Mouse (Mus musculus) embryonic facial prominence, embryonic 11.5 days (tissue): ENCODE measurements around the gene Pgm1. TPM values are rescaled to one million over a fixed set of nuclear protein-coding genes. Genes with fewer than 3 reads are reported as not detected.

ENCODE experiments used
- ATAC-seq: fragments of 200-750 bp; cut with Nextera tagmentation; replicated peaks from 2 replicates; pipeline ENCODE4 v1.8.0; 2017; ENCODE audit warnings: low read depth; ENCODE audit not compliant: insufficient number of reproducible peaks, low FRiP score, low TSS enrichment
- DNase-seq: peaks from one replicate; pipeline ENCODE4 v3.0.0-alpha.2; 2015; ENCODE audit warnings: low spot score
- H3K27ac ChIP-seq: fragments of 300-500 bp; sonication (generic); replicated peaks from 2 replicates; pipeline ENCODE4 v1.5.1; 2014; ENCODE audit warnings: mild to moderate bottlenecking, low read depth, low read length, control low read depth
- H3K27me3 ChIP-seq: fragments of 300-500 bp; sonication (generic); 2 replicates; pipeline ENCODE4 v1.6.1; 2014; ENCODE audit warnings: mild to moderate bottlenecking, low read length, moderate library complexity, mixed read lengths; ENCODE audit not compliant: control insufficient read depth, insufficient read depth
- H3K36me3 ChIP-seq: fragments of 300-500 bp; sonication (generic); replicated peaks from 2 replicates; pipeline ENCODE4 v1.6.1; 2014; ENCODE audit warnings: low read depth, mild to moderate bottlenecking, low read length, moderate library complexity, mixed read lengths; ENCODE audit not compliant: control insufficient read depth, insufficient read depth
- H3K4me1 ChIP-seq: fragments of 300-500 bp; sonication (generic); 2 replicates; pipeline ENCODE4 v1.6.1; 2014; ENCODE audit warnings: low read length, mixed read lengths; ENCODE audit not compliant: control insufficient read depth, insufficient read depth
- H3K4me2 ChIP-seq: fragments of 300-500 bp; sonication (generic); 2 replicates; pipeline ENCODE4 v1.6.1; 2014; ENCODE audit warnings: low read depth, mild to moderate bottlenecking, control low read depth, low read length, moderate library complexity
- H3K4me3 ChIP-seq: fragments of 300-500 bp; sonication (generic); 2 replicates; pipeline ENCODE4 v1.5.1; 2014; ENCODE audit warnings: low read depth, low read length, control low read depth
- H3K9ac ChIP-seq: fragments of 300-500 bp; sonication (generic); replicated peaks from 2 replicates; pipeline ENCODE4 v1.6.1; 2014; ENCODE audit warnings: mild to moderate bottlenecking, control low read depth, low read length
- H3K9me3 ChIP-seq: fragments of 300-500 bp; sonication (generic); replicated peaks from 2 replicates; pipeline ENCODE4 v1.6.1; 2016; ENCODE audit warnings: mild to moderate bottlenecking, low read length, inconsistent platforms, mixed read lengths; ENCODE audit not compliant: control insufficient read depth
- WGBS: fragments of 180-500 bp; shearing (Covaris S2); extraction: QIAGEN DNeasy Blood & Tissue Kit; methylation state at CpG from one replicate; pipeline ENCODE4 v1.1.7; 2014; 5-methylcytosine and 5-hydroxymethylcytosine counted together
- polyA plus RNA-seq: library from polyadenylated mRNA; unstranded; fragments of >200 nt; fragmentation: Nextera tagmentation; extraction: Ambion mirVana; gene quantifications from 2 replicates; pipeline ENCODE4 v1.2.1, GENCODE M21; 2014

The Pgm1 gene
- polyA plus RNA-seq, 1 experiment from 2014 or later: 58.2 TPM

- no peaks in the 10 kb centered on the region for H3K27me3 ChIP-seq
- no peak overlapping the region for H3K4me2 ChIP-seq
- no peaks in the 10 kb centered on the region for H3K36me3 ChIP-seq
- H3K4me3 ChIP-seq: no peak overlapping the region
- H3K27ac ChIP-seq: no peak overlapping the region
- H3K9ac ChIP-seq: no peak overlapping the region
- no peak for ATAC-seq
- WGBS: 62% methylated on average over 7 of the region's 7 CpGs
- H3K4me1 ChIP-seq: no peaks in the 10 kb centered on the region
- H3K9me3 ChIP-seq: no peaks in the 10 kb centered on the region
- DNase-seq: no peak
Observed at GRCm38 (mm10) chr4:100001806-100002205, 72.6 kb downstream of the Pgm1 start.

- Histone ChIP-seq H3K4me1 (no peaks in the 10 kb centered on the region), H3K4me2 (no peak overlapping the region), H3K36me3 (no peaks in the 10 kb centered on the region), H3K27ac (no peak overlapping the region), H3K9me3 (no peaks in the 10 kb centered on the region), H3K27me3 (no peaks in the 10 kb centered on the region), H3K4me3 (no peak overlapping the region), H3K9ac (no peak overlapping the region)
- ATAC-seq: no peak
- no peak for DNase-seq
- 76% methylated on average over 7 of the region's 7 CpGs for WGBS
Observed at GRCm38 (mm10) chr4:100007721-100008120, 78.5 kb downstream of the Pgm1 start.

GRCm38 (mm10) chr4:100008371-100009090 lies 79.3 kb downstream of the Pgm1 start:
- no peaks in the 10 kb centered on the region for H3K27me3 ChIP-seq
- H3K36me3 ChIP-seq: no peaks in the 10 kb centered on the region
- H3K9ac ChIP-seq: no peak overlapping the region; the same call in 1 of the 2 replicates
- H3K4me2 ChIP-seq: no peak overlapping the region
- no peak overlapping the region for H3K4me3 ChIP-seq
- no peaks in the 10 kb centered on the region for H3K9me3 ChIP-seq
- 26% methylated on average over 5 of the region's 5 CpGs for WGBS
- DNase-seq: peak; percentile 82
- ATAC-seq: 0 out of 2 replicates have a peak, but pooled peaks have one; percentile 59
- no peak overlapping the region for H3K27ac ChIP-seq
- no peaks in the 10 kb centered on the region for H3K4me1 ChIP-seq

GRCm38 (mm10) chr4:100009211-100009678 lies 80.0 kb downstream of the Pgm1 start:
- no peaks in the 10 kb centered on the region for H3K36me3 ChIP-seq
- H3K4me1 ChIP-seq: no peaks in the 10 kb centered on the region
- H3K27ac ChIP-seq: no peak overlapping the region
- whole genome bisulfite sequencing: 59% methylated on average over 8 of the region's 8 CpGs
- no peak overlapping the region for H3K4me3 ChIP-seq
- no peaks in the 10 kb centered on the region for H3K27me3 ChIP-seq
- no peak overlapping the region for H3K4me2 ChIP-seq
- DNase-seq (peak; percentile 9), ATAC-seq (no peak; the same call in 1 of the 2 replicates)
- H3K9ac ChIP-seq: no peak overlapping the region
- no peaks in the 10 kb centered on the region for H3K9me3 ChIP-seq

GRCm38 (mm10) chr4:100010916-100011315 lies 81.7 kb downstream of the Pgm1 start:
- no peaks in the 10 kb centered on the region for H3K4me1 ChIP-seq
- no peak overlapping the region for H3K4me3 ChIP-seq
- H3K27ac ChIP-seq: no peak overlapping the region
- H3K36me3 ChIP-seq: no peaks in the 10 kb centered on the region
- ATAC-seq (no peak), DNase-seq (no peak)
- H3K4me2 ChIP-seq: no peak overlapping the region
- 76% methylated on average over 3 of the region's 3 CpGs for WGBS
- no peaks in the 10 kb centered on the region for H3K9me3 ChIP-seq
- H3K27me3 ChIP-seq: no peaks in the 10 kb centered on the region
- H3K9ac ChIP-seq: no peak overlapping the region

- Histone ChIP-seq H3K4me3 (no peak overlapping the region), H3K9ac (no peak overlapping the region)
- 59% methylated on average over 3 of the region's 3 CpGs for WGBS
Observed at GRCm38 (mm10) chr4:100011563-100011962, 82.3 kb downstream of the Pgm1 start.

GRCm38 (mm10) chr4:100012361-100013035 lies 83.3 kb downstream of the Pgm1 start:
- no peak for DNase-seq
- Histone ChIP-seq H3K4me3 (no peak overlapping the region), H3K9me3 (no peaks in the 10 kb centered on the region), H3K4me1 (no peaks in the 10 kb centered on the region), H3K36me3 (no peaks in the 10 kb centered on the region), H3K27me3 (no peaks in the 10 kb centered on the region), H3K27ac (no peak overlapping the region), H3K9ac (no peak overlapping the region), H3K4me2 (no peak overlapping the region)
- no peak for ATAC-seq
- WGBS: 78% methylated on average over 8 of the region's 8 CpGs

More at GRCm38 (mm10) chr4:100011563-100011962, 82.3 kb downstream of the Pgm1 start:
- H3K27ac ChIP-seq: no peak overlapping the region
- no peak overlapping the region for H3K4me2 ChIP-seq
- DNase-seq: no peak
- H3K36me3 ChIP-seq: no peaks in the 10 kb centered on the region
- ATAC-seq: no peak
- no peaks in the 10 kb centered on the region for H3K4me1 ChIP-seq
- H3K9me3 ChIP-seq: no peaks in the 10 kb centered on the region
- H3K27me3 ChIP-seq: no peaks in the 10 kb centered on the region

- no peaks in the 10 kb centered on the region for H3K27me3 ChIP-seq
- 79% methylated on average over 3 of the region's 3 CpGs for WGBS
- DNase-seq: no peak
- H3K9ac ChIP-seq: no peak overlapping the region
- H3K9me3 ChIP-seq: no peaks in the 10 kb centered on the region
- H3K27ac ChIP-seq: no peak overlapping the region
- H3K4me1 ChIP-seq: no peaks in the 10 kb centered on the region
- no peak overlapping the region for H3K4me2 ChIP-seq
- no peak for ATAC-seq
- no peaks in the 10 kb centered on the region for H3K36me3 ChIP-seq
- H3K4me3 ChIP-seq: no peak overlapping the region
Observed at GRCm38 (mm10) chr4:100027773-100028172, 98.6 kb downstream of the Pgm1 start.
